Mouse (Mus musculus) lung, adult 2 months (tissue): ENCODE data around the gene Blzf1.

ENCODE experiments used
- CTCF ChIP-seq: fragments of 200-500 bp; IDR thresholded peaks from 2 replicates; pipeline ENCODE4 v1.5.1; 2011; ENCODE audit warnings: mild to moderate bottlenecking, low read length, control low read depth; ENCODE audit not compliant: insufficient read depth
- POLR2A ChIP-seq: fragments of 200-500 bp; IDR thresholded peaks from 2 replicates; pipeline ENCODE4 v1.6.1; 2011; ENCODE audit warnings: low read depth, mild to moderate bottlenecking, control low read depth, low read length, borderline replicate concordance; ENCODE audit errors: extremely low read depth

DNA sequence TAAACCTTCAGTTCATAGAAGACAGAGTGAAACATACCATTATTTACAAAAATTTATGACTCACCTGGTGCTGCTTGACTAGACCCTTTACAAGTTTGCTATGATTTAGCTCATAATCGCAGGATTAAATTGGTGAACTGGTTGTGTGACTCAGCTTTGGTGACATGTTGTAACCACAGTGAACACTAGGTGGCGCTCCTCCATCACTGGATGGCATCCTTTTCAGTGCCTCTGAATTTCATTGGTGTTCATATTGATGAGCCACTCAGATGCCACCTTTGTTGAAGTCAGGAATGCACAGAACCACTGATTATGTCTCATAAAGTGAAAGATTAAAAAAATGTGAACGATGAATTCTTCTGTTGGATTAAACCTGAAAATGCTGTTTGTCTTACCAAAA lies 9.4 kb upstream of the Blzf1 start:
- TF ChIP-seq CTCF (peak; percentile 63; the same call in 1 of the 2 replicates), POLR2A (no peak)
